Mouse (Mus musculus): ENCODE results near the gene Spib.
A peak's percentile ranks its signal among the peaks of the same experiment; 100 is the strongest.

The Spib gene

DNA sequence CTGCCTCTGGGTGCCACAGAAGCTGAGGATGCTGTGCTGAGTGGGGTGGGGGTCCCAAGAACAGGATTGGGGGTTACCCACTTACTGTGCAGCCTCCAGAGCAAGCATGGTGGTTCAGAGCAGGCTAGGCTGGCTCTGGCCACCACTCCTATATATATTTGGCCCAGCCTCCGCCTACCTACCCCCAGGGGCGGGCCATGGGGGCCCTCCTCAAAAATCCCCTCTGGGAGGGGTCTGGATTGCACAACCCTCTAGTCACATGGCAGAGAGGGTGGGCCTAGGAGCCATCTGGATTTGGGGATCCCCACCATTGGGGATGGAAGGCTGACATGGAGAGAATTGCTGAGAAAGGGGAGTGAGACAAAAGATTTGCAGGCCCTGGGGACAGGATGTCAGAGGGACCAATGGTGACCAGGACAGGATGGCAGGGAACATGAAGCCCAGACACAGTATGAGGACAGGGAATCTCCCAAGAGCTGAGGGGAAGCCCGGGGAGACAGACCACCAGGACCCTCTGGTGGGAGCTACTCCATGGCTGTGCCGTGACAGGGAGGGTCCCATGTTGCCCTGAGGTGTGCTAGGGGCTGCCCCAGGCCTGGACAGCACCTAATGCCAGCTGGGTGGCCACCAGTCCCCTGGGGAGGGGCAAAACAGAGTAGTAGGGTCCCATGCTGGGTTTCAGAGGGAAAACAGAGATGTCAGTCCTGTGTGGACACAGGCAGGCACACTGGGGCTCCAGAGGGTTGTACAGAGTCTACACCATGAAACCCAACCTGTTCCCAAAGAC lies at the start of gene Spib:
TSS of gene Spib (minus strand) at position 126 of the 787 bp plus-strand sequence.
- no peak for DNase-seq

DNA sequence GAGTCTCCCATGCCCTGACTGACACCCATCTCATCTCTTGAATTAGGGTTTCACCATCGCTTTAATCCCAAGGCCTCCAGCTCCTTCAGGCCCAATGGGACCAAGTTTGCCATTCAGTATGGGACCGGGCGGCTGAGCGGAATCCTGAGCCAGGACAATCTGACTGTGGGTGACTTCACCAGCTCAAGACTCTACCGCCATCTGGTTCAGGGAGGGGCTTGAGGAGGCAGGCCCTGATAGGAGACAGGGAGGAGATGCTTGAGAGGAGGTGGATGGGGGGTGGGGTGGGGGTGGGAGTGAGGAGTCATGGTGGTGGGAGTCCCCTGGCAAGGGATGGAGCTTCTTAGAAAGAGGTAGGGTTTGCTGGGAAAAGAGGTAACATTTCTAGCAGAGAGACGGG lies 49.8 kb upstream of the Spib start:
- DNase-seq = no peak

DNA sequence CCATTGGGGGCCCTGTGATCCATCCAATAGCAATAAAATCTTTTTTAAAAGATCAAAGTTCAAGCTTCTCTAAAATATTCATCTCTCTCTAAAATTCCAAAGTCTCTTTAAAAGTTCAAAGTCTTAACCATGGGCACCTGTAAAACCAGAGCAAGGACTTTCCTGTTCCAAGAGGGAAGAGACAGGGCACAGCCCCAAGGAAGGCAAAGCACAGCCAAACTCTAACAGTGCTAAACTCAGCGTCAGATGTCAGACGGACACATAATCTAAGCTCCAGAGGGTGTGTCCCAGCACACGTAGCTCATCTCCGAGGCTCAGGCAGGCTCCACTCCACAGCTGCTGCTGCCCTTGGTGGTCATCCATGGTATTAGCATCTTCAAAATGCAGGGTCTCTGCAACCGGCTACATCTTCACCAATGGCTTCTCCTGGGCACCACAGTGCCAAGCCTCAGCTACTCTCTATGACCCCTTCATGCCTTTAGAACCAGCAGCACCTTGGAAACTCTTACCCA lies 44.5 kb upstream of the Spib start:
- no peak for DNase-seq

DNA sequence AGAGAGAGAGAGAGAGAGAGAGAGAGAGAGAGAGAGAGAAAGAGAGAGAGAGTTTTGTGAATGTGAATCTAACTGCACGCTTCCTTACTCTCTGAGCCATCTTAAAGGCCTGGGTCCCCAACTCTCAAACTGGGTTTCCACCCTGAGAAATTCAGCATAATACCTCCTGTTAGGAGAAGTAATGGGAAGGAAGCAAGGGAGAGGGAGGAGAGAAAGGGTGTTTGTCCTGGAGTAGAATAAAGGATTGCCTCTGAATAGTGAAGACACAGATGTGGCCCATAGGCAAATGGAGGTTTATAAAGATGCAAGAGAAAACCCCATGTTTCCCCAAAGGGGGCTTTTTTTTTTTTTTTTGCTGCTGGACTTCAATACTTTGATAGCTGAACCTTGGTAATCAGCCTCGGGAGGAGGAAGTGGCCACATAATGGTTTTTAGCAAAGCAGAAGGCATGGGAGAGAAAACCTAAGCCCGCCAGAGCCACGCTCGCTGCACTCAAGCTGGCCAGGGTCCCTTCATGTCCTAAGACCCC lies 41.1 kb upstream of the Spib start:
- no peak for DNase-seq

DNA sequence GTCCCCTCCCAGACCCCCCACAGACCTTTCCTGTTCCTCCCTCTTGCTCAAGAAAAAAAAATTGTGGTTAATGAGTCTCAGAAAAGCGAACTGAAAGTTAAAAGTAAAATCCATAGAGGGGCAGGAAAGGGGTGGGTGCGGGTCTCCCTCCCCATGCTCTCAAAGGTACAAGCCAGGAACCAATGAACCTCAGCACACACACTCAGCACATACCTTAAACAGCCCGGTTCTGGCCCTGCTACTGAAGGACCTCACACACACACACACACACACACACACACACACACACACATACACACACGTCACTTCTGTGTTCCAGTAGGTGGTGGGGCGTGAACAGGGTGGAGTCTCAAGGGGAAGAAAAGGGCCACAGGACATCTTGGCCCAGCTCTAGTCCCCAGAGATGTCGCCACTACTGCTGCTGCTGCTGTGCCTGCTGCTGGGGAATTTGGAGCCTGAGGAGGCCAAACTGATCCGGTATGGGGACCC lies 40.4 kb upstream of the Spib start, which contains the start of gene Napsa:
TSS of gene Napsa (plus strand) at position 168 of the 489 bp plus-strand sequence.
- DNase-seq = no peak

DNA sequence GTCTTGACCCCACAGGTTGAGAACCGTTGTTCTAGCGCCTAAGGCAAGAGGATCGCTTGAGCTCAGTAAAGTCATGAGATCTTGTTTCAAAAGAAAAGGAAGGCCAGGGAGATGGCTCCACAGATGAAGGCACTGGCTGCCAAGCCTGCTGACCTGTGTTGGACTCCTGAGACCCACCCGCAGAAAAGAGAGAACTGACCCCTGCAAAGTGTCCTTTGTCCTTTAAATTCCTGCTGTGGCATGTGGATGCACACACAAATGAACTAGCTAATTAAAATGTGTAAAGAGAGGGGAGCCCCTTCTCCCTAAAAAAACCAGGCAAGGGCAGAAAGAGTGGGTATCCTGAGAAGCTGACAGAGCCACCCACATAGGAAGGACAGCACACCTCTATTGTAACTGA lies 39.9 kb upstream of the Spib start:
- no peak for DNase-seq

DNA sequence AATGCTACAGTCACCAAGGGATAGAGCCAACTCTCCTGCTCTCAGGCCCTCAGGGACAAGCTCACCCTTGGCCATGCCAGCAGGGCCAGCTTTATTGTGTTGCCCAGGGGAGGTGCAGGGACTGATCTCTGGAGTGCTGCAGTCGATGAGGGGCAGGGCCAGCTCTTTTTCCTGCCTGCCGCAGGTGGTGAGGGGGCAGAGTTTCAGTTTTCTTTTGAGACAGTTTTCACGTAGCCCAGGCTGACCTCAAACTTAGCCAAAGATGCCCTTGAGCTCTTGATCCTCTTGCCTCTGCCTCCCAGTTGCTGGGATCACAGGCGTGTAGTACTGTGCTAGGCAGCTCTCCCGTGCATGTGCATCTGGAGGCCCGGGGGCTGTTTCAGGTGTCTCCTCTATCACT lies 39.1 kb upstream of the Spib start:
- DNase-seq = no peak

DNA sequence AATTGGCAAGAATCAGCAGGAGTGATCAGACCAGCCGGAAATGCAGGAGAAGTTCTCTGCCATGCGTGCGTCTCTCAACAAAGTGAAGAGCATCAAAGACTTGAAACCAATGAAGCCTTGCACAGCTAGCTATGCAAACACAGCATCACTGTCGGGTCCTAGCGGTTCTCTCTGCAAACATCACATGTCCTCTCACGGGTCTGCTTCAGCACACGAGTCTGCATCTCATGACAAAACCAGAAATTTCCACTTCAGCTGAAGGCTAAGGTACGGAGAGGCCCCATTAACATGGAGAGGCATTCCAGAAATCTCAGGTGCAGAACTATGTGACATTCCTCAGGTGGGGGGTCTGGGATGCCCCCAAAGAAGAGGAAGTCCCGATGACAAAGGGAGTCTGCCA lies 36.9 kb upstream of the Spib start:
- no peak for DNase-seq

DNA sequence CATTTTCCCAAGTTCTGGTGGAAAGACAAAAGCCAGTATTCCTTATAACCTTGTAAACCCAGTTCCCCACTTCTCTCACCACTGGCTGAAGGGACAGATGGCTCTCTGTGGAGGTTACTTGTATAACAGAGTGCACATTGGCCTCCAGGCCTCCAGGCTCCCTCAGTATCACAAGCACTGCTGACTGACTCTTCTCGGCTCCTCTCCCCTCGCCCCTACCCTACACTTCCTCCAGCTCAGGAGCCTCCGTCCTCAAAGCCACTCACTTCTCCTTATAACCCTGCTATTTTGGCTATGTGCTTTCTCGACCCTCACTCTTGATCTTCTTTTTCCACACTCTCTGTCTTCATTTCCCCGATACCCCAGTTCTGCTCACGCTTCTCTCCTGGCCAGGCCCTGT lies 33.5 kb upstream of the Spib start:
- no peak for DNase-seq

DNA sequence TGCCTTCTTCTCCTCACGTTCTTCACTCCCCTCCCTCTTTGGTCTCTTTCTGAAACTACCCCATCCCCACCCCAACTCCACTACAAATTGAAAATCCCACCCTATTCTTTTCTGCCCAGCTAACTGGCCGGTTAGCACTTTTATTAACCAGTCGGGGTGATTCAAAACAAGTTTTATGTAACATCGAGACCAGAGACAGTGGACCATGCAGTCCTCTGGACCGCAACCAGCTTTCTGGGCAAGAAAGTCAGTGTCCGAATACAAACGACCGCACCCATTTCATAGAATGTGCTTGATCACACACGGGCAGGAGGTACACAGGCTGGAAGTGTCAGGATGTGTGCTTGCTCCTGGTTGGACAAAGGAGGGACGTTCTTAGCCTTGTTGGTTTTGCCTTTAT lies 32.6 kb upstream of the Spib start:
- no peak for DNase-seq

DNA sequence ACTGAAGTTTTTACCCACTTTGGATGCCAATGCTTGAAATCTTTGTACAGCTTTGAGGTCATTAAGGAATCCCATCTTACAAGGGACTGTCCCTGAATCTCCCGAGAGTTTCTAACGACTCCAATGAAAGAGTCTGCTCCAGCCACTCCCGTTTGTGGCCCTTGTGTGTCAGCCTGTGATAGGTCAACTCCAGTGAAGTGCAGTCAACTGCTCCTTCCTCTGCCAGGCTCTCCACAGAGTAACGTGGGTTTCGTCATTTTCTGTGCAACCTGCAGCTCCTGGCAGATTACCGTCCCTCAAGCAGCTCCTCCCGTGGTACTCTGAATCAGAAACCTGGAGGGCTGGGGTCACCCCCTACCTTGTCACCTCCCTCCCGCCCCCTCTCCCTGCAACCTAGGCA lies 31.4 kb upstream of the Spib start:
- no peak for DNase-seq

DNA sequence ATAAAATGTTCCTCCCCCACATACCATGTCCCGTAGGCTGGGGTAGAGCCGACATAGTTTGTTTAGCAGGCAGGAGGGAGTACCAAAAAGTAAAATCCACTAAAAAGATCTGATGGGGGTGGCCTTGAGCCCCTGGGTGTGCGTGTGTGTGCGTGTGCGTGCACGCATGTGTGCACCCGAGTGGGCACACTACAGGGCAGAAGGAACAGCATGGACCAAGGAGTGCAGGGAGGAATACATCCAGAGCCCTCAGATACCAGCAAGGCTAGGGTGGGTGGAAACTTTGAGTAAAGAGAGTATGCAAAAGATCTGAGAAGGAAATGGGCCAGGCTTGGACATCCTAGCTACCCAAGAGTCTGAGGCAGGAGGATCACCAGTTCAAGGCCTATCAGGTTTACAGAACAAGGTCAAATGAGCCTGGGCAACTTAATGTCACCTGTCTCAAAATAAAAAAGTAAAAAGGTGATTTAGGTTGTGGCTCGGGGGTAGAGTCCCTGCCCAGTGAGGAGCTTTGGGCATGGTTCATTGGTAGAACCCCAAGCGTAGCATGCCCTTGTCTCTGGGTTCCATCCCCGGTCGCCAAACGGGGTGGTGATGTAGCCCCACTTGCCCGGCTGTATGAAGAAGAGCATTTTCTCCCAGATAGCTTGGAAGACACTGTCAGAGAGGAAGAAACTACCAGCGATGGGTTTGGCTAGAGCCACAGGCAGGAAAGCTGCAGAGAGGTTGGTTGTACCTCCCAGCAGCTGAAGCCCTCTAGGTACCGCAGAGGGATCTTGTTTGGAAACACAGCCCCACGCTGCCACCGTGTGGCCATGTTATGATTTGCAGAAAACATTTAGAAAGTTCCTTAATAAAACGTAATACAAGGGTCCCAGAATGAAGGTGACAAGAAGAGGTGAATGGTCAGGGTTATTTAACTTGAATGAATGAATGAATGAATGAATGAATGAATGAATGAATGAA lies 28.8 kb upstream of the Spib start:
- peak; percentile 91 for DNase-seq

DNA sequence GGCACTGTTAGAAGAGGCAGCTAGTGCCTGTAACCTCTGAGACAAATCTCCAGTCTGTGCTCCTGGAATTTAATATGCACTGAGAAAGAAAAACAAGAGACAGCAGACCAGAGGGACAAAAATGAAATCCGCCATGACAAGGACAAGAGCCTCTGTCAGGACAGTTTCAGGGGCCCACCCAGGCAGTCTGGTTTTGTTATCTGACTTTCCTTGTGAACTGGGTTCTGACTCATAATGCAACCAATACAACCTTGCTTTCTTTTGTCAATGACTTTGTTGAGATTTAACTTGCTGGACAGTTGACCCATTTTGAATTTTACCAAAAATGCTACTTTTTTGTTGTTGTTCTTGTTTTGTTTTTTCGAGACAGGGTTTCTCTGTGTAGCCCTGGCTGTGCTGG lies 25.8 kb upstream of the Spib start:
- no peak for DNase-seq

DNA sequence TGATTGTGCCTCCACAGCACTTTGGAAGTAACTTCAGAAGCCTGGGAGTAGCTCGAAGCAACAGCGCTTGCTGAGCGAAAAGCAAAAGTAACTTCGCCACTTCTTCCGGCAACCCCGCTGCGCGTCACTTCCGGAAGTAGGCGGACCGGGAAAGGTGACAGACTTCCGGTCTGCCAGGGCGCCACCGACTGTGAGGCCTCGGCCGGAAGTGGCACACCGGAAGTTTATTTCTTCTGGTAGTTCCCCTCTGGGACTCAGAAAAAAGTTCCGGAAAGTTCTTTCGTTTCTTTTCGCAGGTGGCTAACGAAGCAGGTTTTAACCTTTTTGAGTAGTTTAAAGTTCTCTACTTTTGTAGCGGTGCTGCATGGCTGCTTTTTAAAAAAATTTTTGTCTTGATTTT lies 22.0 kb upstream of the Spib start, which contains the start of gene Nr1h2:
TSS of gene Nr1h2 (minus strand) at position 126 of the 400 bp plus-strand sequence.
- DNase-seq = peak; percentile 97

DNA sequence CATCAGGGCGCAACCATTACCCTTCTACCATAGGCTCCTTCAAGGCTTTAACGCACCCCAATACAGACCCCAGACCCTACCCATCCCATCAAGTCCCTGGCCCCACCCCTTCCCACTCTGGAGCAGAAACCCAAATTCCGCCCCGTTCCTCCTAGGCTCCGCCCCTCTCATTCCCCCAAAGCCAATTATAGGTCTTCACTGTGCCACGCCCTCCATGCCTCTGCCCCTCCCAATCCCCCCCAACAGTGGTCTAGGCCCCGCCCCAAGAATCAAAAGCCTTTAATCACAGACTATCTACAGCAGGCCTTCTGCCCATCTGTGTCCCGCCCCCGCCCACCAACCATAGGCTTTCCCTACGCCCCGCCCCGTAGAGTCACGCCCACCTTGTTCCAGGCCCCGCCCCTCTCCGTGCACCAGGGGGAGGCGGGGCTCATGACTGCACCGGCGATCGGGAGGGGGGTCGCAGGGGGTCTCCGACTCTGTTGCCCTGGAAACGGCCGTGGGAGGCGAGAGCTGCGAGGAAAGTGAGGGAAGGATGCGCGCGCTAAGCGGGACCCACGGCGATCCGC lies 21.4 kb upstream of the Spib start:
- DNase-seq = peak; percentile 95

DNA sequence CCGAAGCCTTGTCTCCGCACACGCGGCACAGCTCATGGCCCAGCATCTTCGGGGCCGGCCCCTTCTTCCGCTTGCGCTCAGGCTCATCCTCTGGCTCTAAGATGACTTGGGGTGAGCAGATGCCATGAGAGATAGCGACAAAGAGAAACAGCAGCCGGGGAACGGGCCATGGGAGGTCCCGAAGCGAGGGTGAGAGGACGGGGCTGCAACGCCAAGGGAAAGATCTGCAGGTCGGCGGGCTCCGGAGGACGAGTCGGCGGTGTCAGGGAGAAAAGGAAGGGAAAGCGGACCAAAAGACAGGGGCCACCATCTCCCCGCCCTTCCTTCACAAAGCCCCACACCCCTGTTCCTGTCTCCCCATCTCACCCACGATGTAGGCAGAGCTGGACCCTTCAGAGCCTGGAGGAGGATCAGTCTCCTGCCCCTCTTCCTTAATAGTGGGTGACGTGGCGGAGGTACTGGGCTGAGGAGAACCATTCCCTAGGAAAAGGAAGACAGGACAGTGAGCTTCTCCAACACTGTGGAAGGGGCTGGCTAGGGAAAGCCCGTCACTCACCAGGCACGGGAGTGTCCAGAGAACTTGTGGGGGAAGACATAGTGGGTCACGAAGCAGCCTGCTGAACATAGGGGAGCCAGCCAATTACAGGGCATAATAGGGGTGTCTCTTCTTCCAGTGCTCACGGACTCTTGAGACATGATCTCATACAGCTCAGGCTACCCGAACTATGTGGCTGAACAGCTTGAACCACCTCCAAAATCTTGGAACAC lies 20.5 kb upstream of the Spib start:
- peak; percentile 22 for DNase-seq

DNA sequence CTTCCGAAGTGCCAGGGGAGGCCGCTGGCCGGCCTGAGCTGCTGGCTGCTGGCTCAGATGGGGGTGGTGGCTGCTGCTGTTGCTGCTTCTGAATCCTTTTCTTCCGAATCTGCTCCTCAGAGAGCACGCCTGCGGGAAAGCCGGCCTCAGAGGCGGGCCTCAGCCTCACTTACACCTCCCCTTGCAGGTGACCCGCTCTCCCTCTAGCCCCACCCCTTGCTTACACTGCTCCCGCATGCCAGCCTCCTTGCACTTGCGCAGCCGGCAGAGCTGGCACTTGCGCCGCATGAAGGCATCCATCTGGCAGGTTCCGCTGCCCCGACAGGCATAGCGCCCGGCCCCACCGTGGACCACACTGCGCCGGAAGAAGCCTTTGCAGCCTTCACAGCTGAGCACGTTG lies 19.9 kb upstream of the Spib start:
- peak; percentile 30 for DNase-seq

DNA sequence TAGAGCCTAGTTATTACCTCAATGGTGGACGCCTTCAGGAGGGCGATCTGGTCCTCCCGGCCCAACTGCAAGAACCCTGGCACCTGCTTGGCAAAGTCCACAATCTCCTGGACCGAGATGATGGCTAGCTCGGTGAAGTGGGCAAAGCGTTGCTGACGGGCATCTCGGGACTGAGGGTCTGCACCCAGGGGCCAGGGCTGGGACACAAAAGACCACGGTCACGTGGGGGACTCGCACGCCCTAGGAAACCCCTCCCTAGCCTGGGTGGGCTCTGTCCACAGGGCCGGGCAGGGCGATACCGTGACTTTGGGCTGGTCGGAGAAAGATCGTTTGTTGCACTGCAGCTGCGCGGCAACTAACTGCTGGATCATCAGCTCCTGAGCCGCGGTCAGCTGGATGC lies 19.4 kb upstream of the Spib start:
- DNase-seq = peak; percentile 20

DNA sequence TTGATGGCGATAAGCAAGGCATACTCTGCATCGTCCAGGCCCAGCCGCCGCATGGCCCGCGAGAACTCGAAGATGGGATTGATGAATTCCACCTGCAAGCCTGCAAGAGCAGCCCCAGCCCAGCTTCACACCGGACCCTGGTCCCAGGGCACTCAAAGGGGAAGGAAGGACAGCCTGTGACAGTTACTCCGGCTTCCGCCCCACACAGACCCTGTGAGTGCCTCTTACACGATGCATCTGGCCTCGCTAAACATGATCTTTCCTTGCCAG lies 18.5 kb upstream of the Spib start:
- no peak for DNase-seq

DNA sequence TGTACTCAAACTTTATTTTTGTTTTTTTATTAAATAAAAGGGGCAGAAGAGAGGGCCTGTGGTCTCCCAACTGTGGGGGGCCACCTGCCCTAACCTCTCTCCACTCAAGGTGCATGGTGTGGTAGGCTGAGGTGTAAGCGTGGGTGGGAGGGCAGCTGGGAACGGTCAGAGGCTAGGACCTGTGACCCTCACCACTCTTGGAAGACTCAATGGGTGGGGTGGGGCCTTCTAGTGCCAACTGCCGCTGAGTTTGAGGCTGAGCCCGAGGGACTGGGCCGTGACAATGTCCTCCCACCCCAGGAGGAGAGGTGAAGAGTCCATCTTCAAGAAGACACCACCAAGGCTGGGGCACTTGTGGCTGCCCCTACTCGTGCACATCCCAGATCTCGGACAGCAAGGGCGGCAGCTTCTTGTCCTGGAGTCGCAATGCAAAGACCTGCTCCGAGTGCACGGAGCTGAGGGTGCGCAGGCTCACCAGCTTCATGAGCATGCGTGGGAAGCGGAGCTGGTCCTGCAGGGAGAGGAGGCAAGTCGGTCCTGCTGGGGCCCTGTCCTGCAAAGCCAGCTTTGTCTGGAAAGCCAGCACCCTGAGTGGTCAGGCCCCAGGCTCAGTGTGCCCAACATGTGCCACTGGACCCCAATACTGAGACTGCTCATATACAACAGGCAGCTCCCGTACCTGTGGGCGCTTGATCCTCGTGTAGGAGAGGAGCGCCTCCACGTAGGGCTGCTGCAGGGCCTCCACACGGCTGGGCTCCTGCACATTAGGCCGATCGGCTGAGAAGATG lies 17.9 kb upstream of the Spib start:
- peak; percentile 24 for DNase-seq

DNA sequence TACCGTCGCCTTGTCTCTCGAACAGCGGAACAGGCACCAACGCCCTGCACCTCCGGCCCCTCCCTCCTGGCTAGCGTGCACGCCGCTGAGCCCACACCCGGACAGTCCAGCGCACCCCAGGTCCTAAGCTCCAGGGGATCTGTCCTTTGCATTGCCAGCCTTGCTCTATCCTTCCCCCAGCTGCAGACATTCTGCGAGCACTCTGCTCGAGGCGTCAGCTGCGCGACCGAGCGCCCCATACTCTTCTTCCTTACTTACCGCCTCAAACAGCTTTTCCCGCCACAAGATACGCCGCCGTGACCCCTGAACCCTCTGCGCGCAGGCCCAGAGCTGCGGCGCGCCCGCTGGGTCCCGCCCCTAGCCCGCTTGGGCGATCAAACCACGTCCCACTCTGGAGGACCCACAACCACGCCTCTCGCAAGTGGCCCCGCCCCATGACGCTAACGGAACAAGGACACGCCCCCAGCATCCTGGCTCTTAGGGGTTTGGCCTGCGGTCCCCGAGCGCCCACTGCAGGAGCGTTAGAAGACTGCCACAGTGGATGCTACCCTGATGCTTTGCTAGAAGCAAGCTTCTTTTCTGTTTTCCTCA lies 16.7 kb upstream of the Spib start, which contains the start of gene Pold1:
TSS of gene Pold1 (minus strand) at position 353 of the 591 bp plus-strand sequence.
- DNase-seq = peak; percentile 100
